Mouse (Mus musculus): ENCODE results near the gene Prg2. TPM values are rescaled to one million over a fixed set of nuclear protein-coding genes. Genes with fewer than 3 reads are reported as not detected.

The Prg2 gene
- polyA plus RNA-seq, 1 experiment from 2014 or later, result not detected

GRCm38 (mm10) chr2:85009212-85009611 lies 29.0 kb downstream of the Prg2 start:
- H3K36me3 ChIP-seq (ENCODE audit: control insufficient read depth, insufficient read depth, low read length), result no peaks in the 10 kb centered on the region
- no peaks in the 10 kb centered on the region for H3K4me1 ChIP-seq (ENCODE audit: control insufficient read depth, insufficient read depth, low read length)
- H3K27me3 ChIP-seq (replicated peaks; ENCODE audit: control insufficient read depth, insufficient read depth, low read length), result no peaks in the 10 kb centered on the region
- no peaks in the 10 kb centered on the region for H3K9me3 ChIP-seq (replicated peaks; ENCODE audit: control insufficient read depth, low read length)
- H3K4me2 ChIP-seq (ENCODE audit: low read length), result no peak overlapping the region
- 80% methylated on average over 2 of the region's 2 CpGs for WGBS
- DNase-seq (ENCODE audit: low spot score), result no peak
- ATAC-seq, result no peak
- no peak overlapping the region for H3K27ac ChIP-seq (ENCODE audit: low read depth, low read length)
- no peak overlapping the region for H3K4me3 ChIP-seq (ENCODE audit: low read depth, low read length)
- H3K9ac ChIP-seq (ENCODE audit: low read length), result no peak overlapping the region

GRCm38 (mm10) chr2:85011906-85012604 lies 31.8 kb downstream of the Prg2 start:
- DNase-seq (ENCODE audit: low spot score), result peak; percentile 65
- 79% methylated on average over 9 of the region's 9 CpGs for WGBS
- H3K4me2 ChIP-seq (ENCODE audit: low read length), result no peak overlapping the region
- no peak overlapping the region for H3K4me3 ChIP-seq (ENCODE audit: low read depth, low read length)
- no peaks in the 10 kb centered on the region for H3K4me1 ChIP-seq (ENCODE audit: control insufficient read depth, insufficient read depth, low read length)
- H3K27ac ChIP-seq (ENCODE audit: low read depth, low read length), result no peak overlapping the region
- H3K9ac ChIP-seq (ENCODE audit: low read length), result no peak overlapping the region
- H3K36me3 ChIP-seq (ENCODE audit: control insufficient read depth, insufficient read depth, low read length), result no peaks in the 10 kb centered on the region
- ATAC-seq, result peak; percentile 47; the same call in 1 of the 2 replicates
- no peaks in the 10 kb centered on the region for H3K9me3 ChIP-seq (replicated peaks; ENCODE audit: control insufficient read depth, low read length)
- H3K27me3 ChIP-seq (replicated peaks; ENCODE audit: control insufficient read depth, insufficient read depth, low read length), result no peaks in the 10 kb centered on the region

- H3K4me1 ChIP-seq (ENCODE audit: control insufficient read depth, insufficient read depth, low read length), result no peaks in the 10 kb centered on the region
- no peak overlapping the region for H3K27ac ChIP-seq (ENCODE audit: low read depth, low read length)
- DNase-seq (ENCODE audit: low spot score) (peak; percentile 26), ATAC-seq (no peak)
- no peaks in the 10 kb centered on the region for H3K27me3 ChIP-seq (replicated peaks; ENCODE audit: control insufficient read depth, insufficient read depth, low read length)
- no peak overlapping the region for H3K4me3 ChIP-seq (ENCODE audit: low read depth, low read length)
- H3K4me2 ChIP-seq (ENCODE audit: low read length), result no peak overlapping the region
- no peaks in the 10 kb centered on the region for H3K36me3 ChIP-seq (ENCODE audit: control insufficient read depth, insufficient read depth, low read length)
- H3K9me3 ChIP-seq (replicated peaks; ENCODE audit: control insufficient read depth, low read length), result no peaks in the 10 kb centered on the region
- H3K9ac ChIP-seq (ENCODE audit: low read length), result no peak overlapping the region
- WGBS, result 82% methylated on average over 14 of the region's 14 CpGs
Observed at GRCm38 (mm10) chr2:85012679-85013078, 32.4 kb downstream of the Prg2 start.

DNA sequence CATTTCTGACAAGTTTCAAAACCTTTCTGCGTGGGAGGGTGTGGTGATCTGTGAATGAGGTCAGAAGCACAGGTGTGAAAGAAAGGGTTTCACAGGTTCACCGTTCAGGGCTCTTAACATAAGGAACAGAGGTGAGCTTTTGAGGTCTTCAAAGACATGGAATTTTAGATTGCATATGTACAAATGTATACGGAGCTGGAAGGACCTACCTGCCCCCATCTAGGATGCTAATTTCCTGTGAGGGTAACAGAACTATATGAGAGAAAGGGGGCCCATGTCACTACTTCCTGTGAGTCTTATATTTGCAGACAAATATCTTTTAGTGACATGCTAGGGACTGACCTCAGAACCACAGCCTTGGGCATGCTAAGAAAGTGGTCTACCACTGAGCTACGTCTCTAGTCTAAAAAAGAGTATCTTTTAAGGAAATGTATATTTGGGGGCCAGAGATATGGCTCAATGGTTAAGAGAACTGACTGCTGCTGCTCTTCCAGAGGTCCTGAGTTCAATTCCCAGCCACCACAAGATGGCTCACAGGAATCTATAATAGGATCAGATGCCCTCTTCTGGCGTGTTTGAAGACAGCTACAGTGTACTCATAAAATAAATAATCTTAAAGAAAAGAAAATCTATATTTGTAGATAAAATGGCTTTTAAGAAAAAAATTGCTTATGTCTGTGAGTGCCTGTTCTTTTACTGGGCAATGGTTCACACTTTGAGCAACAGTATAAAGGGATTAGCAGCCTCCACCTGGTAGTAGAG lies 33.7 kb downstream of the Prg2 start:
- no peak for ATAC-seq
- 79% methylated on average over 5 of the region's 5 CpGs for WGBS
- Histone ChIP-seq H3K27ac (ENCODE audit: low read depth, low read length) (no peak overlapping the region), H3K9me3 (replicated peaks; ENCODE audit: control insufficient read depth, low read length) (no peaks in the 10 kb centered on the region), H3K4me3 (ENCODE audit: low read depth, low read length) (no peak overlapping the region), H3K9ac (ENCODE audit: low read length) (no peak overlapping the region), H3K4me2 (ENCODE audit: low read length) (no peak overlapping the region), H3K4me1 (ENCODE audit: control insufficient read depth, insufficient read depth, low read length) (no peaks in the 10 kb centered on the region), H3K36me3 (ENCODE audit: control insufficient read depth, insufficient read depth, low read length) (no peaks in the 10 kb centered on the region), H3K27me3 (replicated peaks; ENCODE audit: control insufficient read depth, insufficient read depth, low read length) (no peaks in the 10 kb centered on the region)
- no peak for DNase-seq (ENCODE audit: low spot score)

DNA sequence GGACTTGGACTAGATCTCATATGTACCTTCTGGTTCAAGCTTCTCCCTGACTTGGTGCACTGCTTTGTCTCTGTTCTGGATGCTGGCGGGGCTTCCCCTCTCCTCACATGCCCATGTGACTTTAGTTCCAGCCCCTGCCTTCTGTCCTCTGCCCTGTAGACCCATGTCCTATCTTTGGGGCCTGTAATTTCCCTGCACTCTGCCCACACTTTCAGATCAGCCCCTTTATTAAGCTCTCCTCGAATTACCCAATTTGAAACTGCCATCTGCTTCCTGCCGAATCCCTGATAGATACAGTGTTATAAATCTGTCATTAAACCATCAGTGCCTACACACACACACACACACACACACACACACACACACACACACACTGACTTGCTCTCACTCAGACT lies 34.3 kb downstream of the Prg2 start:
- Histone ChIP-seq H3K36me3 (ENCODE audit: control insufficient read depth, insufficient read depth, low read length) (no peaks in the 10 kb centered on the region), H3K9ac (ENCODE audit: low read length) (no peak overlapping the region), H3K27me3 (replicated peaks; ENCODE audit: control insufficient read depth, insufficient read depth, low read length) (no peaks in the 10 kb centered on the region), H3K4me1 (ENCODE audit: control insufficient read depth, insufficient read depth, low read length) (no peaks in the 10 kb centered on the region), H3K4me2 (ENCODE audit: low read length) (no peak overlapping the region), H3K4me3 (ENCODE audit: low read depth, low read length) (no peak overlapping the region), H3K9me3 (replicated peaks; ENCODE audit: control insufficient read depth, low read length) (no peaks in the 10 kb centered on the region), H3K27ac (ENCODE audit: low read depth, low read length) (no peak overlapping the region)
- 50% methylated on average over 3 of the region's 3 CpGs for WGBS
- no peak; the same call in 1 of the 2 replicates for ATAC-seq
- no peak for DNase-seq (ENCODE audit: low spot score)

DNA sequence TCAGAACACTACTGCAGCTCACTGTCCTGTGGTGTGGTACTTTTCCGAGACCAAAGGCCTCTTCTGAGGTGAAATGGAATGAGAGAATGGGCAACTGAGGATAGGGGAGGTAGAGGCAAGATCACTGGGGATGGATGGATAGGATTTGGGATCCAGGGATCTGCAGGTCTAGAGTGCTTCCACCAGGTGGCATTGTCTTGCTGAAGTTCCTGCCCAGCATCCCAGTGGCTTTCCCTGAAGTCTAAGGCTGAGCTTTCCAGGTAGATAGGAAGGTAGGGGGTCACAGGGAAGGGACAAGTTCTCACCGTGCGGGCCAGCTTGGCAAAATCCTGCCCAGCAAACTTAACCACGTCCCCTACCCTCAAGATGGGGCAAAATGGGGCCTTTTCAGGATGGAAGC lies 41.8 kb downstream of the Prg2 start:
- Histone ChIP-seq H3K27me3 (replicated peaks; ENCODE audit: control insufficient read depth, insufficient read depth, low read length) (no peaks in the 10 kb centered on the region), H3K27ac (ENCODE audit: low read depth, low read length) (no peak overlapping the region), H3K4me2 (ENCODE audit: low read length) (no peak overlapping the region), H3K9ac (ENCODE audit: low read length) (no peak overlapping the region), H3K4me3 (ENCODE audit: low read depth, low read length) (no peak overlapping the region), H3K9me3 (replicated peaks; ENCODE audit: control insufficient read depth, low read length) (no peaks in the 10 kb centered on the region), H3K36me3 (ENCODE audit: control insufficient read depth, insufficient read depth, low read length) (no peaks in the 10 kb centered on the region), H3K4me1 (ENCODE audit: control insufficient read depth, insufficient read depth, low read length) (no peaks in the 10 kb centered on the region)
- 0 out of 2 replicates have a peak, but pooled peaks have one; percentile 42 for ATAC-seq
- 16% methylated on average over 4 of the region's 4 CpGs for WGBS
- DNase-seq (ENCODE audit: low spot score), result peak; percentile 46

DNA sequence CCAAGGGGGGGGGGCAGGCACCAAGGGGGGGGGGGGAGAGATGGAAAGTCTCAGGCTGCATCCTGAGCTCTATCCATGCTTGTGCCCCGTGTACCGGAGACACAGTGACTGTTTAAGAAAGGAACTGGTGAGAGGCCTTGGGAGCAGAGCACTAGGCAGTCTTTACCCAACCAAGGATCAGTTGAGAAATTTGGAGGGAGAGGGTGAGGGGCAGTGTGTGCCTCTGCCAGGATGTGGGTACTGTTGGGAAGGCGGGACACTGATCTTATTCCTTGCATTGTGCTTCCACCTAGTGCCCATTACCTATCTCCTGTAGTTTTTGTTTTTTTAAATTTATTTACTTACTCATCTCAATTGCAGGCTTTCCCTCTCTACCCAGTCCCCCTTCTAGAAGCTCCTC lies 45.9 kb downstream of the Prg2 start:
- DNase-seq (ENCODE audit: low spot score), result no peak
- H3K9me3 ChIP-seq (replicated peaks; ENCODE audit: control insufficient read depth, low read length), result no peaks in the 10 kb centered on the region
- H3K9ac ChIP-seq (ENCODE audit: low read length), result no peak overlapping the region
- H3K27ac ChIP-seq (ENCODE audit: low read depth, low read length), result no peak overlapping the region
- H3K4me2 ChIP-seq (ENCODE audit: low read length), result no peak overlapping the region
- H3K4me3 ChIP-seq (ENCODE audit: low read depth, low read length), result no peak overlapping the region
- no peaks in the 10 kb centered on the region for H3K27me3 ChIP-seq (replicated peaks; ENCODE audit: control insufficient read depth, insufficient read depth, low read length)
- no peaks in the 10 kb centered on the region for H3K36me3 ChIP-seq (ENCODE audit: control insufficient read depth, insufficient read depth, low read length)
- WGBS, result 74% methylated on average over 3 of the region's 3 CpGs
- ATAC-seq, result no peak
- H3K4me1 ChIP-seq (ENCODE audit: control insufficient read depth, insufficient read depth, low read length), result no peaks in the 10 kb centered on the region

GRCm38 (mm10) chr2:85027281-85027680 lies 47.0 kb downstream of the Prg2 start:
- 84% methylated on average over 5 of the region's 5 CpGs for WGBS
- no peaks in the 10 kb centered on the region for H3K36me3 ChIP-seq (ENCODE audit: control insufficient read depth, insufficient read depth, low read length)
- no peak overlapping the region for H3K4me3 ChIP-seq (ENCODE audit: low read depth, low read length)
- DNase-seq (ENCODE audit: low spot score) (no peak), ATAC-seq (no peak)
- no peak overlapping the region for H3K27ac ChIP-seq (ENCODE audit: low read depth, low read length)
- H3K9ac ChIP-seq (ENCODE audit: low read length), result no peak overlapping the region
- H3K4me1 ChIP-seq (ENCODE audit: control insufficient read depth, insufficient read depth, low read length), result no peaks in the 10 kb centered on the region
- no peaks in the 10 kb centered on the region for H3K27me3 ChIP-seq (replicated peaks; ENCODE audit: control insufficient read depth, insufficient read depth, low read length)
- no peak overlapping the region for H3K4me2 ChIP-seq (ENCODE audit: low read length)
- no peaks in the 10 kb centered on the region for H3K9me3 ChIP-seq (replicated peaks; ENCODE audit: control insufficient read depth, low read length)

DNA sequence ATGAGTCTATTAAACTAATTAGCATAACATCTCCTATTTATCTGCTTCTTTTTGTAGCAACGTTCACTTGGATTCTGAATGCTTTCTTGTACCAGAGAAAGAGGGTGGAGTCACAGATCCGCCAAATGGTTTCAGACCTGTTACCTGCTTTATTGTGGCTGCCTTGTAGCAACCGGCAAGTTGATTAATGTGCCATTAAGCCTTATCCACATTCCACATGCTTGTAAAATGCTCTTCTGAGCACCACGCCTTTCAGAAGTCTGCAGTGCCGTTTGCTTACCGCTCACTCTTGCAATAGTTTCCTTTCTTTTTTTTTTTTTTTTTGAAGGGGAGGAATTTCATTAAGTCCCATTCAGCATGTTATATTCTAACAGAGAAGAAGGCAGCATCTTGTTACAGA lies 49.6 kb downstream of the Prg2 start:
- Histone ChIP-seq H3K4me3 (ENCODE audit: low read depth, low read length) (no peak overlapping the region), H3K4me1 (ENCODE audit: control insufficient read depth, insufficient read depth, low read length) (no peaks in the 10 kb centered on the region), H3K9ac (ENCODE audit: low read length) (no peak overlapping the region), H3K27ac (ENCODE audit: low read depth, low read length) (no peak overlapping the region), H3K27me3 (replicated peaks; ENCODE audit: control insufficient read depth, insufficient read depth, low read length) (no peaks in the 10 kb centered on the region), H3K4me2 (ENCODE audit: low read length) (no peak overlapping the region), H3K36me3 (ENCODE audit: control insufficient read depth, insufficient read depth, low read length) (no peaks in the 10 kb centered on the region), H3K9me3 (replicated peaks; ENCODE audit: control insufficient read depth, low read length) (no peaks in the 10 kb centered on the region)
- 62% methylated on average over 6 of the region's 6 CpGs for WGBS
- DNase-seq (ENCODE audit: low spot score), result no peak
- ATAC-seq, result no peak

Measured in forebrain, embryonic 14.5 days (tissue).